Mouse (Mus musculus) intestine, embryonic 16.5 days (tissue): ENCODE results near the gene Chd5. TPM values are rescaled to one million over a fixed set of nuclear protein-coding genes. Genes with fewer than 3 reads are reported as not detected.

Experiments used
- ATAC-seq: fragments of 200-750 bp; cut with Nextera tagmentation; 2 replicates; pipeline ENCODE4 v1.8.0; 2017; ENCODE audit warnings: moderate TSS enrichment, moderate library complexity
- H3K27ac ChIP-seq: fragments of 300-500 bp; sonication (generic); 2 replicates; pipeline ENCODE4 v1.5.1; 2014; ENCODE audit warnings: mild to moderate bottlenecking, low read length
- H3K27me3 ChIP-seq: fragments of 300-500 bp; sonication (generic); replicated peaks from 2 replicates; pipeline ENCODE4 v1.6.1; 2014; ENCODE audit warnings: low read length, control low read depth, mixed read lengths; ENCODE audit not compliant: control insufficient read depth, insufficient read depth
- H3K36me3 ChIP-seq: fragments of 300-500 bp; sonication (generic); 2 replicates; pipeline ENCODE4 v1.6.1; 2014; ENCODE audit warnings: low read length, control low read depth; ENCODE audit not compliant: control insufficient read depth, insufficient read depth
- H3K4me1 ChIP-seq: fragments of 300-500 bp; sonication (generic); 2 replicates; pipeline ENCODE4 v1.6.1; 2014; ENCODE audit warnings: low read length, control low read depth, mixed read lengths; ENCODE audit not compliant: control insufficient read depth, insufficient read depth
- H3K4me2 ChIP-seq: fragments of 300-500 bp; sonication (generic); 2 replicates; pipeline ENCODE4 v1.6.1; 2014; ENCODE audit warnings: low read depth, low read length, control low read depth
- H3K4me3 ChIP-seq: fragments of 300-500 bp; sonication (generic); 2 replicates; pipeline ENCODE4 v1.5.1; 2014; ENCODE audit warnings: mild to moderate bottlenecking, low read length
- H3K9ac ChIP-seq: fragments of 300-500 bp; sonication (generic); 2 replicates; pipeline ENCODE4 v1.6.1; 2014; ENCODE audit warnings: low read depth, low read length
- H3K9me3 ChIP-seq: fragments of 300-500 bp; sonication (generic); 2 replicates; pipeline ENCODE4 v1.6.1; 2016; ENCODE audit warnings: low read length, control low read depth; ENCODE audit not compliant: control insufficient read depth
- WGBS: fragments of 180-500 bp; shearing (Covaris S2); extraction: QIAGEN DNeasy Blood & Tissue Kit; methylation state at CpG from one replicate; pipeline ENCODE4 v1.1.7; 2014; 5-methylcytosine and 5-hydroxymethylcytosine counted together
- polyA plus RNA-seq: library from polyadenylated mRNA; unstranded; fragments of >200 nt; fragmentation: Nextera tagmentation; extraction: Ambion mirVana; gene quantifications from 2 replicates; pipeline ENCODE4 v1.2.1, GENCODE M21; 2015

Chd5 gene
- polyA plus RNA-seq, 1 experiment from 2014 or later: 1.5 TPM

DNA sequence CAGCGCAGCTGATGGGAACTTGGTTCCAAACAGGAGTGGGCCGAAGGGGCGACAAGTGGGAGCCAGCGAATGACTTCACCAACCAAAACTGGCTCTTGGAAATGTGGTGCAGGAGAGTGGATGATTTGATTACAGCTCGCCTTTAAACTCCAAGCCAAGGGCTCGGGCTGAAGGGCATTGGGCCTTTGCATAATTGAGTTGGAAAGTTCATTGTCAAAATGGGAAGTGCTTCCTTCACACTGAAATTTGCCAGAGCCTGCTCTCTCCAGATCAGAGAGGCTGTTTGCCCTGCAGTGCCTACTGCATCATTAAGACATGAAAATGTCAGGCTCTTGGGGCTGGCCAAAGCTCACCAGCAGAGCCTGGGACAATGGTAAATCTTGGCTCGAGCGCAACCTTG, 68.1 kb downstream of the Chd5 start:
- 0 out of 2 replicates have a peak overlapping the region, but pooled peaks have one; percentile 14 for H3K27ac ChIP-seq
- no peak for ATAC-seq
- H3K27me3 ChIP-seq: no peaks in the 10 kb centered on the region
- no peak overlapping the region for H3K4me3 ChIP-seq
- no peaks in the 10 kb centered on the region for H3K9me3 ChIP-seq
- no peaks in the 10 kb centered on the region for H3K4me1 ChIP-seq
- 71% methylated on average over 8 of the region's 8 CpGs for WGBS
- no peak overlapping the region for H3K4me2 ChIP-seq
- no peak overlapping the region for H3K9ac ChIP-seq
- H3K36me3 ChIP-seq: no peaks in the 10 kb centered on the region

DNA sequence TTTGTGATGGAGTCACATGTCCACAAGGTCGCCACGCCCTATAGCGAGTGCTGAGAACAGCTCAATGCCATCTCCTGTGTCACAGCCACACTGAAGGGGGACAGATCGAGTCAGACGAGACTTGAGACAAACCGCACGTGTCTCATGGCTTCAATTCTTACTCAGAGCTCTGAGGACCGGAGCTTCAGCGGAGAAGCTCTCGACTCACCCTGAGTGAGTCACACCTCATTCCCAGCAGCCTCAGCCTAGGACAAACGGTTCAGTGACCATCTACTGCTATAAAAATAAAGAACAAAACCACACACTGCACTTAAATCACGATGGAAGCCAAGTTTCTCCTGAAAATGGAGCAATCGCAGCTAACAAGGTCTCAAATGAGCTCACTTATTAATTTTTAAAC, 72.5 kb downstream of the Chd5 start:
- WGBS: 74% methylated on average over 13 of the region's 13 CpGs

DNA sequence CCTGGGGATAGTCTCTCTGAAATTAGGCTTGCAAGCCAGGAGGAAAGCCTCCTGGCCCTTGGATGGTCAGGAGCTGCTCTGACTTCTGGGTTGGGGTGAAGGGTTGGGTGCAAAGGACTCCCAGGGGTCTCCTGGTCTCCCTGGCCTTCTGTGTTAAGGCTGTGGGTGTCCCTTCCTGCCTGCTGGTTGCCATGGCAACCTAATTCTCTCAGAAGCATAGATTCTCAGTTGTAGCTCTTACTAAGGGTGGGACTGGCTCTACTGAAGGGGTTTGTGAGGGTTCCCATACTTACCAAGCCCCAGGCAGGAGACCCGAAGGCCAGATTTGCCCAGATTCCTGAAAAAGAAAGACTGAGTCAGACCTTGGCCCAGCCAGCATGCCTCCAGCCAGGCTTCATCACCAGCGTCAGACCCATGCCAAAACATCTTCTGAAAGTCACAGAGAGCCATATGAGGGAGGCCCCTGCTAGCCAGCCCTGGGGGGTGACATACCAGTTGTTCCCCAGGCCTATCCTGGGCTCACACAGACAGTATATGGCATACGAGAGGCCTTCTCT, 74.2 kb downstream of the Chd5 start:
- H3K4me1 ChIP-seq: no peaks in the 10 kb centered on the region
- WGBS: 83% methylated on average over 3 of the region's 3 CpGs
- no peaks in the 10 kb centered on the region for H3K36me3 ChIP-seq
- no peak overlapping the region for H3K4me2 ChIP-seq
- H3K9me3 ChIP-seq: no peaks in the 10 kb centered on the region
- H3K9ac ChIP-seq: no peak overlapping the region
- no peak overlapping the region for H3K4me3 ChIP-seq
- no peaks in the 10 kb centered on the region for H3K27me3 ChIP-seq
- no peak for ATAC-seq
- H3K27ac ChIP-seq: no peak overlapping the region

More for the DNA sequence above, 72.5 kb downstream of the Chd5 start:
- Histone ChIP-seq H3K4me3 (no peak overlapping the region), H3K4me2 (no peak overlapping the region), H3K27me3 (no peaks in the 10 kb centered on the region), H3K36me3 (no peaks in the 10 kb centered on the region), H3K4me1 (no peaks in the 10 kb centered on the region), H3K27ac (no peak overlapping the region), H3K9ac (no peak overlapping the region), H3K9me3 (no peaks in the 10 kb centered on the region)
- ATAC-seq: no peak

DNA sequence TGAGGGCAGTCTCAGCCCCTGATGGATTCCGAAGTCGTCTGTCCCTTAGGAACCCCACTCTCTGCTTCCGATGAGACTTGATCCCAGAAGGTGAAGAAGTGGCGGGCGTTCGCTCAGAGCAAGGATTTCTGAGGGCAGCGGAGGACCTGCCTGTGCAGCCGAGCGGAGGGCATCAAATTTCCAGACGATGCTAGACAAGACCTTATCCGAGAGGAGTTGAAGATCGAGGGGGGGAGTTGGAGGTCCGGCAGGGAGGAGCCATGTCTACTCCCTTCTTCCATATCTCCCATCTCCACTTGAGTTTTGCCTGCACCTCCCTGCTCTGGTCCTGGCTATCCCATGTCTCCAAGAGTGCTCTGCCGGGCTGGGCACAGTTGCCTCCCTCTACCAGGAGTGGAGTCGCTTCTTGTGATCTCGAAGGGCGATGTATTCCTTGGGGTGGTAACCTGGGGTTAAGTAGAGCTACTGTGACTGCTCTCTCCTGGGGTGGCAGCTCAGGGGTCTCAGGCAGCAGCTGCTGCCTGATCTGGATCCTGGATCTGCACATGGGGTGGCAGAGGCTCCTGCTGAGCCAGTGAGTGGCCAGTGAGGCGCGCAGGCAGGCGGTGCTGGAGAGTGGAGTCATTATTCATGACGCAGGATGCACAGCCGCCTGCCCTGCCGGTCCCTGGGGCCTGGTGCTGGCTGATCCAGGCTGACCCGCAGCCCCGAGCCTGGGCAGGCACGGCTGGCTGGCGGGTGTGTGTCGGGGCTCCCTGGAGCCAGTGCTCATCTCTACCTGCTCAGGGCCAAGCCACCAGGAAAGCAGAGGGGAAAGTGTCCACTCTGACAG, 80.0 kb downstream of the Chd5 start:
- Histone ChIP-seq H3K9me3 (no peaks in the 10 kb centered on the region), H3K4me2 (no peak overlapping the region), H3K27ac (no peak overlapping the region), H3K4me3 (no peak overlapping the region), H3K9ac (no peak overlapping the region), H3K4me1 (no peaks in the 10 kb centered on the region), H3K36me3 (no peaks in the 10 kb centered on the region), H3K27me3 (no peaks in the 10 kb centered on the region)
- ATAC-seq: no peak
- WGBS: 34% methylated on average over 28 of the region's 28 CpGs

DNA sequence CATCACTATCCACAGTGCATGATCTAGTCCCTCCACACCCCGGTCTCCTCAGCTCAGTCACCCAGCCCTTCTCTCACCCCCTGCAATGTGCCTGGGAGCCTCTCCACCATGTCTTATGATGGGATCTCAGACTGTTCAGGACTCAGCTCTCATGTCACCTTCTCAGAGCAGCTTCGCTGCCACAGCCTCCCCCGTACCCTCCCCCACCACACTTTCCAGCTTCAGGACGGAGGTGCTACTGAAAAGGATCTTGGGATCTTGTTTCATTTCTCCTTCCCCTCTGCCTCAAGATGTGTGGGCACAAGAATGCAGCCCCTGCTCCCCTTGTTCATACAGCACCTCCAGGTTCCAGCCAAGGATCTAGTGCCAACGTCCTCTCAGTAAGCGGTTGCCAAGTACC, 85.1 kb downstream of the Chd5 start:
- Histone ChIP-seq H3K4me1 (no peaks in the 10 kb centered on the region), H3K27ac (no peak overlapping the region), H3K9me3 (no peaks in the 10 kb centered on the region), H3K4me2 (no peak overlapping the region), H3K9ac (no peak overlapping the region), H3K27me3 (0 out of 2 replicates have a peak, but pooled peaks cover 4% of the 10 kb centered on the region), H3K36me3 (no peaks in the 10 kb centered on the region), H3K4me3 (no peak overlapping the region)
- ATAC-seq: no peak
- 85% methylated on average over 6 of the region's 6 CpGs for WGBS

DNA sequence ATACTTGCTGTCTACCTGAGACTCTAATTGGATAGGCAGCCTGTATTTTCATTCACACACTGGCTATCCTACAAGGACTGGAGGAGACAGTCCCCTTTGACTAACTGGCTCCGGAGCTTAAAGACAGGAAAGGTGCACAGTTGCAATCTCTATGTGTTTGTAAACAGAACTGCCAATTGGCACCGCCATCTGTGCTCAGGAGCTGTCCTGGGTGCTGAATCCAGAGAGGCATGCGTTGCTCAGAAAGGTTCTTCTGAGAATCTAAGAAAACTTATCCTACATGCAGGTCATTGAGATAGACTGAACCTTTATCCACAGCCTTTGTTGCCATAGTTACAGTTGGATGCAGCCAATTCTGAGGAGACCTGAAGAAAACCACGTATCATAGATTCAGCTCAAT, 85.9 kb downstream of the Chd5 start:
- WGBS: 35% methylated on average over 4 of the region's 4 CpGs
- no peak for ATAC-seq
- no peaks in the 10 kb centered on the region for H3K4me1 ChIP-seq

DNA sequence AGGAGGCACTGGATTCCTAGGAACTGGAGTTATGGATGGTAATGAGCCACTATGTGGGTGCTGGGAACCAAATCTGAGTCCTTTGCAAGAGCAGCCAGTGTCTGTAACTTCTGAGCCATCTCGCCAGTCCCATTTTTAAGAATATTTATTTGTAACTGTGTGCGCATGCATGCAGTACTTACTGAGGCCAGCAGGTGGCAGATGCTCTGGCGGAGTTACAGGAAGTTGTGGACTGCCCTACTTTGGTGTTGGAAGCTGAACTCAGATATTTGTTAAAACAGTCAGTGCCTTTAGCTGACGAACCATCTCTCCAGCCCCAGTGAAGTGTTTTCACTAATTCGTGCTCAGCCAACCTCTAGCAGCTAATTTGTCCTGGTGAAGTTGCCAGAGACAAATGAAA, 86.5 kb downstream of the Chd5 start:
- Histone ChIP-seq H3K9me3 (no peaks in the 10 kb centered on the region), H3K27me3 (0 out of 2 replicates have a peak, but pooled peaks cover 4% of the 10 kb centered on the region), H3K9ac (no peak overlapping the region), H3K36me3 (no peaks in the 10 kb centered on the region), H3K4me3 (no peak overlapping the region), H3K4me2 (no peak overlapping the region), H3K27ac (no peak overlapping the region), H3K4me1 (no peaks in the 10 kb centered on the region)
- no peak for ATAC-seq
- 68% methylated on average over 5 of the region's 5 CpGs for WGBS

More for the DNA sequence above, 85.9 kb downstream of the Chd5 start:
- Histone ChIP-seq H3K9ac (no peak overlapping the region), H3K36me3 (no peaks in the 10 kb centered on the region), H3K4me2 (no peak overlapping the region), H3K27ac (no peak overlapping the region), H3K4me3 (no peak overlapping the region), H3K27me3 (0 out of 2 replicates have a peak, but pooled peaks cover 4% of the 10 kb centered on the region), H3K9me3 (no peaks in the 10 kb centered on the region)

DNA sequence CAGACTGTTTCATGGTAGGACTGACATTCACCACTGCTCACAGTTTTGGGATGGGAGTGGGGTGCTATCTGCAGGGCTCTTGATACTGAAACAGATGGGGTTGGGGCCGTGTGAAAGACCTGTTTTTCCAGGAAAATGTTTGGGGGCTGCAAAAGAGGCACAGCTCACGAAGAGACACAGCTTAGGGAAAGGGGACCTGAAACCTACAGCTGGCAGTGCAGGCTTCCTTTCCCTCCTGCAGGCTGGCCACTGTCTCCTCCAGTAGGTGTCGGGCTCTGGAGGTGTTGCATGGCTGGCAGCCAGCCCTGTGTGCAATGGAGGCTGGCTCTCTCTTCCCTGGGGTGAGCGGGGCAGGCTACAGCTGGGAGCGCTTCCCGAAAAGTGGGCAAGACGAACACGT, 89.8 kb downstream of the Chd5 start:
- no peak for ATAC-seq
- Histone ChIP-seq H3K4me2 (no peak overlapping the region), H3K27me3 (0 out of 2 replicates have a peak, but pooled peaks cover 4% of the 10 kb centered on the region), H3K4me1 (no peaks in the 10 kb centered on the region; the same call in 1 of the 2 replicates), H3K36me3 (no peaks in the 10 kb centered on the region), H3K9ac (no peak overlapping the region), H3K27ac (no peak overlapping the region), H3K9me3 (no peaks in the 10 kb centered on the region), H3K4me3 (no peak overlapping the region)
- 58% methylated on average over 8 of the region's 8 CpGs for WGBS

DNA sequence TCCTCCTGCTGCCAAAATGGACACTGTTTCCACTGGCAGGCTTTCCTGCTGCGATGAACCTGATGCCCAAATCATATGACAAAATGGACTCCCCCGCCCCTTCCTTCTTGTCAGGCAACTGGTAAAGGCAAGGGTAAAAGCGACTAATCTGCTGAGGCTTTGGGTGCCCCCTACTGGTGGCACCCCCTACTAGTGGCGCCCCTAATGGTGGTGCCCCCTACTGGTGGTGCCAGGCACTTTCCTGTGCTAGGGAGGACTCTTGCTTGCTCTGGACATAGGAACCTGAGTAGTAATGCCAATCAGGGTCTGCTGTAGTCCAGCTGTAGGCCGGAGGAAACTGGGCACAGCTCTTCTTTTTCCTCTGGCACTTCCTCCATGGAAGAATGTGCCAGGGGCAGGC, 93.9 kb downstream of the Chd5 start:
- H3K4me1 ChIP-seq: no peaks in the 10 kb centered on the region; the same call in 1 of the 2 replicates
- no peak overlapping the region for H3K4me3 ChIP-seq
- H3K9me3 ChIP-seq: no peaks in the 10 kb centered on the region
- no peaks in the 10 kb centered on the region for H3K27me3 ChIP-seq
- H3K9ac ChIP-seq: no peak overlapping the region
- 59% methylated on average over 5 of the region's 5 CpGs for WGBS
- no peaks in the 10 kb centered on the region for H3K36me3 ChIP-seq
- no peak for ATAC-seq
- no peak overlapping the region for H3K27ac ChIP-seq
- no peak overlapping the region for H3K4me2 ChIP-seq
